Mouse (Mus musculus) adrenal gland, postnatal 4 days (tissue): Measurements from ENCODE around the gene Dnajc7. TPM values are rescaled to one million over a fixed set of nuclear protein-coding genes. Genes with fewer than 3 reads are reported as not detected.
"Not testable (repeated sequence)": the region's sequence is repeated elsewhere in the genome, so short reads cannot be mapped to it uniquely, and the experiment has no call there.

ENCODE experiments used
- DNase-seq, 2 experiments: peaks; one replicate each; pipeline ENCODE4 v3.0.0; 2021 to 2022; ENCODE audit warnings: low spot score in 2 of 2, mixed read lengths in 2 of 2
- total RNA-seq, 2 experiments: library from RNA; stranded (reverse); gene quantifications; 2 replicates each; pipeline ENCODE4 v1.2.3; 2021

Gene Dnajc7
- total RNA-seq, 2 experiments from 2014 or later, result 296 to 306 TPM

GRCm38 (mm10) chr11:100582413-100582812, 37.6 kb downstream of the Dnajc7 start:
- not testable (repeated sequence) for DNase-seq

- DNase-seq, result no peak
Observed at GRCm38 (mm10) chr11:100581756-100582155, 38.2 kb downstream of the Dnajc7 start.

GRCm38 (mm10) chr11:100580275-100580674, 39.7 kb downstream of the Dnajc7 start:
- DNase-seq, result no peak

- DNase-seq, result no peak
Observed at GRCm38 (mm10) chr11:100579116-100579799, 40.7 kb downstream of the Dnajc7 start.

GRCm38 (mm10) chr11:100577852-100578599, 41.9 kb downstream of the Dnajc7 start:
- no peak for DNase-seq

DNA sequence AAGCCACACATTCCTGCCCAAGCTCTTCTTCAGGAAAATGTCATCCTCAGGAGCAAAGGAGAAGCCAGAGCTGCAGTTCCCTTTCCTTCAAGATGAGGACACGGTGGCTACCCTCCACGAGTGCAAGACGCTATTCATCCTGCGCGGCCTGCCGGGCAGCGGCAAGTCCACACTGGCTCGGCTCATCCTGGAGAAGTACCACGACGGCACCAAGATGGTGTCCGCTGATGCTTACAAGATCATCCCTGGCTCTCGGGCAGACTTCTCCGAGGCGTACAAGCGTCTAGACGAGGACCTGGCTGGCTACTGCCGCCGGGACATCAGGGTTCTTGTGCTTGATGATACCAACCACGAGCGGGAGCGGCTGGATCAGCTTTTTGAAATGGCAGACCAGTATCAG, 43.7 kb downstream of the Dnajc7 start:
- DNase-seq, result no peak

GRCm38 (mm10) chr11:100575484-100575855, 44.5 kb downstream of the Dnajc7 start:
- no peak for DNase-seq

GRCm38 (mm10) chr11:100574708-100575483, 45.1 kb downstream of the Dnajc7 start, which contains the start of gene Cnp:
TSS of gene Cnp (plus strand) at chr11:100574904.
- peak; percentile 55 to 70 for DNase-seq

- no peak for DNase-seq
Observed at GRCm38 (mm10) chr11:100574188-100574587, 45.8 kb downstream of the Dnajc7 start.

DNA sequence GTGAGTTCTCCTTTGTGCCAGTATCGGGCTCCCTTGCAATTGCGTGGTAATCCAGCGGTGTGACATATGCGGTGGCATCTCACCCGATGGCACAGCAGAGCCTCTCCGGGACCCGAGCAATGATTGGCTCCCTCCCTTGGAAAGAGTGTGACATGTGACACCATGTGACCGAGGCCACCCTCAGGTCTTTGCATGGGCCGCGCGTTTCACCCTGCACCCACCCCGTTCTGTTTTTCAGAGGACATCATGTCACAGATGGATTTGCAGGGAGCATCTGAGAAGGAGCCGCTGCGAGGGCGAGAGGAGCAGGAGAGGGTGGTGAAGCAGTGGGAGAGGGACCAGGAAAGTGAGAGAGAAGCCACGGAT, 48.8 kb downstream of the Dnajc7 start:
- no peak for DNase-seq

GRCm38 (mm10) chr11:100570430-100571201, 49.4 kb downstream of the Dnajc7 start:
- DNase-seq, result peak; percentile 40 to 59

DNA sequence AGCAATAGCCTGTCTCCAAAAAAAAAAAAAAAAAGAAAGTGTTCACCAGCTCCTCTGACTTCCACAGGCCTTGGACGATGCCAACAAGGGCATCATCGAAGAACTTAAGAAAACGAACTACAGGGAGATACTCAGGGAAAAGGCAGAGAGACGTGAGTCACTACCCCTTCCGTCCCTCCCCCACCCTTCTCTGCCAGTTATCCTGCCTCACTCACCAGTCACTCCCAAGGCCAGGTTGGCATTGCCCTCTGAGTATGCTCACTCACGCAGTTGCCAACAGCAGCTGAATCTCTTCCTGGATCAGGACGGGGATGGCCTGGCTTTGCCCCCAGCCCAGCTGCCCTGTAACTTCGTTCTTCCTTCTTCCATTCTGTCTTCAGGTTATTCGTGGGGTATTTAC, 50.2 kb downstream of the Dnajc7 start:
- DNase-seq, result peak in 1 of 2 experiments; percentile 47

- no peak for DNase-seq
Observed at GRCm38 (mm10) chr11:100568692-100569091, 51.3 kb downstream of the Dnajc7 start.

DNA sequence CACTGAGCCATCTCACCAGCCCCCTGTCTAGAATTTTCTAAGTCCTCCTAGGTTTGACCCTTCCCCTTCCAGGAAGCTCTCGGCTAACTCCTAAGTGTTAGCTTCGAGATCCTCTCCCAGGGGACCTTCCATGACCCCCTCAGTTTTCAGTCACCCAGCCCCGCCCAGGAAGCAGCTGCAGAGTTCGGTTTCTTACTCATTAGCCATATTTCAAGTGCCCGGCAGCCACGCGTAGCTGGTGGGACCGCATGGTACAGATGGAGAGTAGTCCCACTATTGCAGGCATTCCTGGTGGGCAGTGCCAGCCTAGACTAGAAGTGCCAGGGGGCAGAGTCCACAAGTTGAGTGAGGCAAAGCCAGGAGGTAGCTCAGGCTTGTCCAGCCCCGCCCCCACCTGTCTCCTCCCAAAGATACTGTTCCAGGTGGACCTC, 52.1 kb downstream of the Dnajc7 start:
- no peak for DNase-seq

DNA sequence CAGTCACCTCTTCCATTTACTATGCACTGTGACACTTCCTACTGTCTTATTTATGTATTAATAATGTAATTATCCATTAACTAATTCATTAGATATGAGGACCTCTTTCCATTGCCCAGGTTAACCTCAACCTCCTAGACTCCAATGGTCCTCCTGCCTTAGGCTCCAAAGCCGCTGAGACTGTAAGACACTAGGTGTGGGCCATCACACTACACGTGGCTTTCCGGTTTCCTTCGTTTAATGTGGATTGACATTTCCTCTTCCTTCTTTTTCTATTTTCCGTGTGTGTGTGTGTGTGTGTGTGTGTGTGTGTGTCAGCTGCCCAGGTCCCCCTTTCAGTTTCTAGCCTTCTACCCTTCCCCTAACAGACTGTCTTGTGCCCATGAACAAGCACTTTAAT, 52.7 kb downstream of the Dnajc7 start:
- DNase-seq, result no peak

GRCm38 (mm10) chr11:100564703-100565102, 55.3 kb downstream of the Dnajc7 start:
- no peak for DNase-seq

- DNase-seq, result no peak
Observed at GRCm38 (mm10) chr11:100564297-100564696, 55.7 kb downstream of the Dnajc7 start.

DNA sequence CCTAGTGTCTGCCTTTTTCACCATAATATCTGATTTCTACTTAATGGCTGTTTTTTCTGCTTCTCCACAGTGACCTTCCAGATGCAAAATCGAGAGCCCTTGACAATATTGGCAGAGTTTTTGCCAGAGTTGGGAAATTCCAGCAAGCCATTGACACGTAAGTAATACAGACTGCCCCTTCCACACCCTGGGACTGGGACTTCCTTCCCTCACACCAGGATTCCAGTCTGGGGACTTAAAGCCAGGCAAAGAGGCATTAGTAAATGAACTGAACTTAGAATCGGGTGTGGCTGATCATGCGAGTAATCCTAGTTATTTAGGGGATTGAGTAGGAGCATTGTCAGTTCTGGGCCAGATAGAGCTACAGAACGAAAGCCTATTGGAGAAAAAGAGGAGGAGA, 58.2 kb downstream of the Dnajc7 start:
- no peak for DNase-seq

DNA sequence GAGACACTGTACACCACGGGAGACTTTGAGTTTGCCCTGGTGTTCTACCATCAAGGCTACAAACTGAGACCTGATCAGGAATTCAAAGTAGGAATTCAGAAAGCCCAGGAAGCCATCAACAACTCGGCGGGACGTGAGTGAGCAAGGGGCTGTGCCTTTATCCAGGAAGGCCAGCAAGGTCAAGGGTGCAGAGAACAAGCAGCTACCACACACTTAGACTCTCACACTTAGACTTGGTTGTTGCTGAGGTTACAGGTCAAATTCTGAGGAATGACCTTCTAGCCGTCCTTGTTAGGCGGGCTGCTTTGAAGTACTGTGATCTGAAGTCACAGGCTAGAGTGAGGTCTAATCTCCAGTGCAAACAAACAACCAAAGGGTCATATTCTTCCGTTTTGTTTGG, 60.5 kb downstream of the Dnajc7 start:
- DNase-seq, result no peak

DNA sequence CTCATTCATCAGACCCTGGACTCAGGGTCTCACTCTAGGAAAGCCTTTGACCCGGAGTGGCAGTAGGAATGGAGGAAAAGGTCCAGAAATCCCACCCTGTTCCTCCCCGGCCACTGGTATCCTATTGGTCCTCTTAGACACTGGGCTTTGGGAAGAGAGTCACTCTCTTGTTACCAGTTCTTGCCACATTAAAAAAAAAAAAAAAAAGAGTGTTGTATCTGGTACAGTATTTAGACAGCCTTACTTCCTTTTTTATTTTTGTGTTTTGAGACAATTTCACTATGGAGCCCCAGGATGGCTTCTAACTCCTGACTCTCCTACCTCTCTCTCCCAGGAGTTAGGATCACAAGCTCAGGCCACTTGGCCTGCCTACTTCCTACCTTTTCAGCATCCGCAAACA, 62.4 kb downstream of the Dnajc7 start:
- DNase-seq, result no peak

GRCm38 (mm10) chr11:100555583-100555982, 64.4 kb downstream of the Dnajc7 start:
- DNase-seq, result peak in 1 of 2 experiments; percentile 47
